In genomic region chr11:6308181-6308580, GRCm38 (mm10) we compare ENCODE assay signal across 27 mouse cellular contexts. TPM values are rescaled to one million over a fixed set of nuclear protein-coding genes. Genes with fewer than 3 reads are reported as not detected.
DNase-seq lines count a peak whose midpoint lies in the region; ATAC-seq and TF ChIP-seq lines count a peak whose summit lies in the region.
"Had no signal": no experiment of that assay in that cellular context is flagged by ENCODE, and none has a peak within 500 bp of the region (broad histone marks: within the 10 kb centered on the region; RNA-seq: fewer than 3 reads in every experiment).

No protein-coding gene starts in this region.

- TF ChIP-seq EP300 in liver, postnatal 0 days (IDR thresholded peaks at IDR 0.05; ENCODE audit: low read depth), result no peak

- ATAC-seq in kidney, embryonic 15.5 days (replicated peaks; ENCODE audit: low FRiP score), result no peak
- no peak for ATAC-seq in liver, postnatal 0 days
- no peak for ATAC-seq in hindbrain, embryonic 12.5 days (ENCODE audit: low FRiP score)
- ATAC-seq: forebrain, embryonic 14.5 days; liver, embryonic 12.5 days; lung, postnatal 0 days; Patski had no signal

- H3K9ac ChIP-seq in kidney, embryonic 15.5 days, result no peak overlapping the region
- H3K9ac ChIP-seq in liver, adult 2 months (ENCODE audit: low read depth, low read length), result no peak overlapping the region
- no peak overlapping the region for H3K9ac ChIP-seq in liver, postnatal 0 days (replicated peaks)
- no peak overlapping the region for H3K9ac ChIP-seq in hindbrain, embryonic 12.5 days
- H3K9ac ChIP-seq: hindbrain, embryonic 13.5 days; limb, embryonic 13.5 days; liver, embryonic 12.5 days; midbrain, embryonic 12.5 days had no signal

- WGBS in kidney, embryonic 15.5 days, result 87% methylated on average over 4 of the region's 4 CpGs
- WGBS in liver, adult 2 months, result 20% methylated on average over 4 of the region's 4 CpGs
- WGBS in liver, postnatal 0 days (ENCODE audit: insufficient replicate concordance), result 79% methylated on average over 4 of the region's 4 CpGs
- WGBS in large intestine, adult 2 months, result 42% methylated on average over 4 of the region's 4 CpGs
- WGBS in hindbrain, embryonic 12.5 days, result 93% methylated on average over 4 of the region's 4 CpGs

- peak; percentile 26 for DNase-seq in kidney, adult 11 months
- peak; percentile 81 for DNase-seq in liver, adult 2 months (ENCODE audit: extremely low read depth, low read depth, low spot score)
- no peak for DNase-seq in liver, postnatal 0 days
- DNase-seq in large intestine, adult 2 months (ENCODE audit: low read depth, low spot score), result peak; percentile 59
- DNase-seq in B cell, adult 2 months, result no peak
- no peak for DNase-seq in neural tube, embryonic 10.5 days (ENCODE audit: extremely low spot score, low spot score)
- DNase-seq: adrenal gland, postnatal 10 days; cerebellum, adult 8-10 months; cerebellum, postnatal 25 days; gastrocnemius, postnatal 36 days; heart, adult 18-20 months; heart, postnatal 36 days; lung, adult 18-20 months; lung, postnatal 4 days; thymus, adult 2 months had no signal

- H3K27me3 ChIP-seq in kidney, embryonic 15.5 days, result no peaks in the 10 kb centered on the region
- H3K27me3 ChIP-seq in liver, adult 2 months (ENCODE audit: control insufficient read depth, insufficient read depth, low read length), result no peaks in the 10 kb centered on the region
- H3K27me3 ChIP-seq in liver, postnatal 0 days (ENCODE audit: insufficient read depth, low read length), result no peaks in the 10 kb centered on the region
- H3K27me3 ChIP-seq in hindbrain, embryonic 12.5 days, result no peaks in the 10 kb centered on the region
- H3K27me3 ChIP-seq: hindbrain, embryonic 13.5 days; limb, embryonic 13.5 days; liver, embryonic 12.5 days; megakaryocyte, embryonic 14.5 days; midbrain, embryonic 12.5 days; Patski had no signal

- no peak for TF ChIP-seq CTCF in liver, adult 2 months (IDR thresholded peaks at IDR 0.05; ENCODE audit: low read depth, low read length)
- TF ChIP-seq CTCF in liver, postnatal 0 days (IDR thresholded peaks at IDR 0.05; ENCODE audit: low read depth), result no peak

- no peaks in the 10 kb centered on the region for H3K4me1 ChIP-seq in kidney, embryonic 15.5 days
- H3K4me1 ChIP-seq in liver, adult 2 months (ENCODE audit: control insufficient read depth, insufficient read depth, low read length), result peaks cover 9% of the 10 kb centered on the region
- H3K4me1 ChIP-seq in liver, postnatal 0 days (ENCODE audit: insufficient read depth), result no peaks in the 10 kb centered on the region
- no peaks in the 10 kb centered on the region for H3K4me1 ChIP-seq in hindbrain, embryonic 12.5 days
- H3K4me1 ChIP-seq: hindbrain, embryonic 13.5 days; limb, embryonic 13.5 days; midbrain, embryonic 12.5 days had no signal

- H3K9me3 ChIP-seq in kidney, embryonic 15.5 days (replicated peaks), result no peaks in the 10 kb centered on the region
- no peaks in the 10 kb centered on the region for H3K9me3 ChIP-seq in liver, postnatal 0 days (ENCODE audit: low read length)
- no peaks in the 10 kb centered on the region for H3K9me3 ChIP-seq in hindbrain, embryonic 12.5 days (replicated peaks)
- H3K9me3 ChIP-seq: hindbrain, embryonic 13.5 days; limb, embryonic 13.5 days; liver, embryonic 12.5 days; megakaryocyte, embryonic 14.5 days; midbrain, embryonic 12.5 days had no signal

- peaks cover 62% of the 10 kb centered on the region for H3K36me3 ChIP-seq in kidney, embryonic 15.5 days
- H3K36me3 ChIP-seq in liver, adult 2 months (ENCODE audit: control insufficient read depth, insufficient read depth, low read length), result peaks cover 19% of the 10 kb centered on the region
- H3K36me3 ChIP-seq in liver, postnatal 0 days (replicated peaks; ENCODE audit: insufficient read depth, low read length), result peaks cover 49% of the 10 kb centered on the region
- peaks cover 22% of the 10 kb centered on the region for H3K36me3 ChIP-seq in hindbrain, embryonic 12.5 days

- no peak overlapping the region for H3K27ac ChIP-seq in kidney, embryonic 15.5 days
- peak overlapping the region; percentile 15; the same call in 1 of the 2 replicates for H3K27ac ChIP-seq in liver, adult 2 months (replicated peaks; ENCODE audit: insufficient read depth, low read depth, low read length)
- H3K27ac ChIP-seq in liver, postnatal 0 days (ENCODE audit: low read depth), result no peak overlapping the region
- no peak overlapping the region for H3K27ac ChIP-seq in hindbrain, embryonic 12.5 days
- H3K27ac ChIP-seq: hindbrain, embryonic 13.5 days; layer of hippocampus, adult 2 months; limb, embryonic 13.5 days; liver, embryonic 12.5 days; midbrain, embryonic 12.5 days had no signal

- no peak for TF ChIP-seq POLR2A in liver, adult 2 months (IDR thresholded peaks at IDR 0.05; ENCODE audit: extremely low read depth, insufficient read depth, low read length)

- no peak overlapping the region for H3K4me3 ChIP-seq in kidney, embryonic 15.5 days (replicated peaks)
- H3K4me3 ChIP-seq in liver, adult 2 months (ENCODE audit: insufficient read depth, low read depth, low read length), result no peak overlapping the region
- no peak overlapping the region for H3K4me3 ChIP-seq in liver, postnatal 0 days (ENCODE audit: low read depth, low read length)
- no peak overlapping the region for H3K4me3 ChIP-seq in hindbrain, embryonic 12.5 days
- H3K4me3 ChIP-seq: hindbrain, embryonic 13.5 days; layer of hippocampus, adult 2 months; limb, embryonic 13.5 days; liver, embryonic 12.5 days; megakaryocyte, embryonic 14.5 days; midbrain, embryonic 12.5 days had no signal

- no peak overlapping the region for H3K4me2 ChIP-seq in kidney, embryonic 15.5 days
- H3K4me2 ChIP-seq in liver, postnatal 0 days (ENCODE audit: low read depth, low read length), result no peak overlapping the region
- no peak overlapping the region for H3K4me2 ChIP-seq in hindbrain, embryonic 12.5 days (replicated peaks)
- H3K4me2 ChIP-seq: heart, embryonic 11.5 days; hindbrain, embryonic 13.5 days; limb, embryonic 13.5 days; liver, embryonic 12.5 days; midbrain, embryonic 12.5 days had no signal

- peaks cover 20% of the 10 kb centered on the region; the same call in 1 of the 2 replicates for H3K79me2 ChIP-seq in liver, adult 2 months (ENCODE audit: control insufficient read depth, insufficient read depth, low read length)

RNA-seq across cellular contexts. Expression of gene Ogdh, which starts 16.7 kb away (rescaled TPM):
- 116 and 131 TPM in 2 replicates for polyA plus RNA-seq in kidney, embryonic 15.5 days (2015; fragmentation: Nextera tagmentation; extraction: Ambion mirVana)
- 69.9 and 106 TPM in 2 replicates for total RNA-seq in liver, adult 2 months (2014; rRNA removed)
- 71.1 and 85.2 TPM in 2 replicates for polyA plus RNA-seq in liver, adult 2 months (2012; rRNA removed)
- polyA plus RNA-seq in liver, postnatal 0 days (2015; fragmentation: Nextera tagmentation; extraction: Ambion mirVana), result 48.0 and 50.1 TPM in 2 replicates
- polyA plus RNA-seq in large intestine, adult 2 months (2012; rRNA removed), result 221 and 357 TPM in 2 replicates
- 100 and 101 TPM in 2 replicates for polyA plus RNA-seq in hindbrain, embryonic 12.5 days (2016; fragmentation: Nextera tagmentation; extraction: Ambion mirVana)

RNA-seq across cellular contexts. Expression of gene Tmed4, which starts 33.5 kb away (rescaled TPM):
- polyA plus RNA-seq in kidney, embryonic 15.5 days (2015; fragmentation: Nextera tagmentation; extraction: Ambion mirVana), result 130 and 133 TPM in 2 replicates
- total RNA-seq in liver, adult 2 months (2014; rRNA removed), result 42.2 and 43.1 TPM in 2 replicates
- polyA plus RNA-seq in liver, adult 2 months (2012; rRNA removed), result 80.1 and 83.2 TPM in 2 replicates
- 83.4 and 91.5 TPM in 2 replicates for polyA plus RNA-seq in liver, postnatal 0 days (2015; fragmentation: Nextera tagmentation; extraction: Ambion mirVana)
- 144 and 160 TPM in 2 replicates for polyA plus RNA-seq in large intestine, adult 2 months (2012; rRNA removed)
- polyA plus RNA-seq in hindbrain, embryonic 12.5 days (2016; fragmentation: Nextera tagmentation; extraction: Ambion mirVana), result 140 and 144 TPM in 2 replicates

RNA-seq across cellular contexts. Expression of gene Ddx56, which starts 40.6 kb away (rescaled TPM):
- polyA plus RNA-seq in kidney, embryonic 15.5 days (2015; fragmentation: Nextera tagmentation; extraction: Ambion mirVana), result 93.1 and 101 TPM in 2 replicates
- 28.5 and 31.8 TPM in 2 replicates for total RNA-seq in liver, adult 2 months (2014; rRNA removed)
- 19.2 and 30.0 TPM in 2 replicates for polyA plus RNA-seq in liver, adult 2 months (2012; rRNA removed)
- 32.5 and 33.8 TPM in 2 replicates for polyA plus RNA-seq in liver, postnatal 0 days (2015; fragmentation: Nextera tagmentation; extraction: Ambion mirVana)
- polyA plus RNA-seq in large intestine, adult 2 months (2012; rRNA removed), result 31.4 and 34.7 TPM in 2 replicates
- 80.5 and 83.0 TPM in 2 replicates for polyA plus RNA-seq in hindbrain, embryonic 12.5 days (2016; fragmentation: Nextera tagmentation; extraction: Ambion mirVana)

Comparison
In these comparisons a context has a peak if more than half of its experiments do, and no peak if none do; other contexts are left out.
1. DNase-seq: peak in kidney, adult 11 months (single experiment), liver, adult 2 months (single experiment) and large intestine, adult 2 months (single experiment); none in liver, postnatal 0 days (single experiment), B cell, adult 2 months (0 of 2) and neural tube, embryonic 10.5 days (single experiment).